Mouse (Mus musculus) liver, embryonic 14.5 days (tissue): ENCODE results near the gene Inpp5b. TPM values are rescaled to one million over a fixed set of nuclear protein-coding genes. Genes with fewer than 3 reads are reported as not detected.

Source experiments
- ATAC-seq: fragments of 200-750 bp; cut with Nextera tagmentation; 2 replicates; pipeline ENCODE4 v1.8.0; 2017; ENCODE audit warnings: moderate number of reproducible peaks, mild to moderate bottlenecking, moderate library complexity; ENCODE audit not compliant: insufficient read depth
- DNase-seq, 3 experiments: peaks; one replicate each; pipeline ENCODE4 v3.0.0-alpha.2; 2012 to 2013; ENCODE audit warnings: low read depth in 3 of 3, low spot score in 3 of 3
- H3K27ac ChIP-seq: fragments of 300-500 bp; sonication (generic); 2 replicates; pipeline ENCODE4 v1.5.1; 2014; ENCODE audit warnings: moderate library complexity, mild to moderate bottlenecking, control low read depth, inconsistent platforms
- H3K27me3 ChIP-seq: fragments of 300-500 bp; sonication (generic); 2 replicates; pipeline ENCODE4 v1.6.1; 2014; ENCODE audit warnings: mild to moderate bottlenecking, low read length, moderate library complexity; ENCODE audit not compliant: control insufficient read depth, insufficient read depth
- H3K36me3 ChIP-seq: fragments of 300-500 bp; sonication (generic); replicated peaks from 2 replicates; pipeline ENCODE4 v1.6.1; 2014; ENCODE audit warnings: low read depth; ENCODE audit not compliant: control insufficient read depth, insufficient read depth
- H3K4me1 ChIP-seq, 2 experiments: fragments of 200-500 bp in 1 of 2; fragments of 300-500 bp in 1 of 2; sonication (generic) in 1 of 2; replicated peaks; 2 replicates each; pipeline ENCODE4 v1.6.1; 2012 to 2014; ENCODE audit warnings: antibody characterized with exemption in 1 of 2, inconsistent platforms in 1 of 2, low read length in 1 of 2; ENCODE audit not compliant: control insufficient read depth in 2 of 2, insufficient read depth in 2 of 2
- H3K4me2 ChIP-seq: fragments of 300-500 bp; sonication (generic); 2 replicates; pipeline ENCODE4 v1.6.1; 2014; ENCODE audit warnings: low read depth, mild to moderate bottlenecking, control low read depth, moderate library complexity
- H3K4me3 ChIP-seq, 2 experiments: fragments of 200-500 bp in 1 of 2; fragments of 300-500 bp in 1 of 2; sonication (generic) in 1 of 2; 2 replicates each; pipeline ENCODE4 v1.5.1; 2012 to 2014; ENCODE audit warnings: low read depth in 2 of 2, low read length in 2 of 2, mild to moderate bottlenecking in 2 of 2, control low read depth in 1 of 2, inconsistent platforms in 1 of 2, moderate library complexity in 1 of 2; ENCODE audit not compliant: insufficient read depth in 1 of 2
- H3K9ac ChIP-seq: fragments of 300-500 bp; sonication (generic); replicated peaks from 2 replicates; pipeline ENCODE4 v1.6.1; 2014; ENCODE audit warnings: mild to moderate bottlenecking, control low read depth, moderate library complexity
- H3K9me3 ChIP-seq: fragments of 300-500 bp; sonication (generic); 2 replicates; pipeline ENCODE4 v1.6.1; 2016; ENCODE audit warnings: low read length, mixed read lengths; ENCODE audit not compliant: control insufficient read depth
- CTCF ChIP-seq: IDR thresholded peaks from 2 replicates; pipeline ENCODE4 v1.5.1; 2016; ENCODE audit warnings: antibody characterized with exemption, low read depth, control low read depth
- EP300 ChIP-seq: IDR thresholded peaks from 2 replicates; pipeline ENCODE4 v1.6.1; 2016; ENCODE audit warnings: antibody characterized with exemption, low read depth
- WGBS: fragments of 180-500 bp; shearing (Covaris S2); extraction: QIAGEN DNeasy Blood & Tissue Kit; methylation state at CpG from one replicate; pipeline ENCODE4 v1.1.7; 2014; ENCODE audit not compliant: insufficient replicate concordance; 5-methylcytosine and 5-hydroxymethylcytosine counted together
- polyA plus RNA-seq, 2 experiments: library from polyadenylated mRNA; depleted of rRNA in 1 of 2; stranded (reverse) in 1 of 2; unstranded in 1 of 2; fragments of >200 nt; fragmentation: Nextera tagmentation in 1 of 2; extraction: Ambion mirVana in 1 of 2; gene quantifications; 2 replicates each; pipeline versions ENCODE4 v1.2.1 to v1.2.3; 2012 to 2014

The Inpp5b gene
- polyA plus RNA-seq, 2 experiments = 36.6 to 36.7 TPM

DNA sequence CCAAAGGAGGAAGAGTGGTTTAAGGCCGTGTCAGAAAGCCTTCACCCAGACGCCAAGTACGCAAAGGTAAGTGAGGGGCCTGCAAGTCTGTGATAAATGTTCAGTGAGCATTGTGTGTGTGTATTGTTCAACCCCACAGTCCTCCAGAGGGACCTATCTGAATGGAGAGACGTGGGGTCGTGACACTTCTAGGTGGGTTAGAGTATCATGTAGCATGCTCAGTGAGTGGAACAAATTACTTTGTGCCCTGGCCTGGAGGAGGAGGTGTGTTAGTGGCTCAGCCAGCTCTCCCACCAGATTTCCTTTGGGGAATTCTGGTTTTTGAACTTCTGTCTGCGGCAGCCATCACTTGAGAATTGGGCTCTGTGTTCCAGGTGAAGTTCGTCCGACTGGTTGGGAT lies 42.3 kb downstream of the Inpp5b start:
- DNase-seq (no peak), ATAC-seq (no peak)
- no peak overlapping the region for H3K4me3 ChIP-seq
- H3K27me3 ChIP-seq = no peaks in the 10 kb centered on the region
- TF ChIP-seq EP300 (no peak), CTCF (no peak)
- no peaks in the 10 kb centered on the region for H3K4me1 ChIP-seq
- H3K36me3 ChIP-seq = peaks cover 82% of the 10 kb centered on the region
- H3K27ac ChIP-seq = no peak overlapping the region
- 91% methylated on average over 8 of the region's 8 CpGs for WGBS
- H3K9ac ChIP-seq = no peak overlapping the region
- H3K9me3 ChIP-seq = no peaks in the 10 kb centered on the region
- H3K4me2 ChIP-seq = no peak overlapping the region

- Histone ChIP-seq H3K9ac (no peak overlapping the region), H3K36me3 (peaks cover 89% of the 10 kb centered on the region), H3K4me1 (no peaks in the 10 kb centered on the region), H3K4me2 (no peak overlapping the region), H3K27me3 (no peaks in the 10 kb centered on the region), H3K9me3 (no peaks in the 10 kb centered on the region), H3K27ac (no peak overlapping the region), H3K4me3 (no peak overlapping the region)
- no peak for TF ChIP-seq CTCF
- 77% methylated on average over 4 of the region's 4 CpGs for WGBS
- no peak for DNase-seq
- ATAC-seq = no peak
These were observed 48.4 kb downstream of the Inpp5b start for GRCm38 (mm10) chr4:124790013-124790412.

- no peaks in the 10 kb centered on the region for H3K4me1 ChIP-seq
- DNase-seq (no peak), ATAC-seq (no peak)
- H3K4me3 ChIP-seq = no peak overlapping the region
- 80% methylated on average over 8 of the region's 8 CpGs for WGBS
- no peak overlapping the region for H3K9ac ChIP-seq
- no peaks in the 10 kb centered on the region for H3K27me3 ChIP-seq
- H3K9me3 ChIP-seq = no peaks in the 10 kb centered on the region
- TF ChIP-seq CTCF = no peak
- no peak for TF ChIP-seq EP300
- H3K36me3 ChIP-seq = peaks cover 78% of the 10 kb centered on the region
- no peak overlapping the region for H3K27ac ChIP-seq
- H3K4me2 ChIP-seq = no peak overlapping the region
These were observed 50.5 kb downstream of the Inpp5b start for GRCm38 (mm10) chr4:124792114-124792513.

GRCm38 (mm10) chr4:124796141-124796540 lies 54.5 kb downstream of the Inpp5b start:
- H3K36me3 ChIP-seq = peaks cover 70% of the 10 kb centered on the region
- no peak for DNase-seq
- 86% methylated on average over 8 of the region's 8 CpGs for WGBS

DNA sequence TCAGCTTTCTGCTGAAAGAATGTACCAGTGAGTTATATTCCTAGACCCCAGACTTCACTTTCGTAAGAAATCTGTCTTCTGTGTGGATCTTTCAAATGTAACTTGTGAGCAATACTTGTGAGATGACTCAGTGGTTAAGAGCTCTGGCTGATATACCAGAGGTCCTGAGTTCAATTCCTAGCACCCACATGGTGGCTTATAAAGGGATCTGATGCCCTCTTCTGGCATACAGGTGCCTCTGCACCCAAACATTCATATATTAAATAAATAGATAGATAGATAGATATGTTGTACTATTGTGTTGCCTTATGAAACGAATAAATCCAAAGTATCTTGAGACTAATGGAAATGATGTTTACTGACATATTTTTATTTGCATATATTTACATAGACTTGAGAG lies 55.3 kb downstream of the Inpp5b start:
- no peak for ATAC-seq
- no peaks in the 10 kb centered on the region for H3K27me3 ChIP-seq
- no peak overlapping the region for H3K27ac ChIP-seq
- DNase-seq = no peak
- no peaks in the 10 kb centered on the region for H3K9me3 ChIP-seq
- no peak overlapping the region for H3K4me3 ChIP-seq
- H3K9ac ChIP-seq = no peak overlapping the region
- no peak overlapping the region for H3K4me2 ChIP-seq
- H3K36me3 ChIP-seq = peaks cover 62% of the 10 kb centered on the region
- TF ChIP-seq EP300 = no peak
- peak; percentile 36; the same call in 1 of the 2 replicates for TF ChIP-seq CTCF
- 0 out of 4 replicates have a peak, but pooled peaks cover 0 to 2% of the 10 kb centered on the region in 2 experiments for H3K4me1 ChIP-seq
- WGBS = 87% methylated on average over 2 of the region's 2 CpGs

More at GRCm38 (mm10) chr4:124796141-124796540, 54.5 kb downstream of the Inpp5b start:
- TF ChIP-seq CTCF (no peak), EP300 (no peak)
- Histone ChIP-seq H3K27ac (no peak overlapping the region), H3K4me3 (no peak overlapping the region), H3K27me3 (no peaks in the 10 kb centered on the region), H3K4me2 (no peak overlapping the region), H3K4me1 (no peaks in the 10 kb centered on the region), H3K9ac (no peak overlapping the region), H3K9me3 (no peaks in the 10 kb centered on the region)
- ATAC-seq = no peak
